Mouse (Mus musculus): Measurements from ENCODE around the gene Slit2.

DNA sequence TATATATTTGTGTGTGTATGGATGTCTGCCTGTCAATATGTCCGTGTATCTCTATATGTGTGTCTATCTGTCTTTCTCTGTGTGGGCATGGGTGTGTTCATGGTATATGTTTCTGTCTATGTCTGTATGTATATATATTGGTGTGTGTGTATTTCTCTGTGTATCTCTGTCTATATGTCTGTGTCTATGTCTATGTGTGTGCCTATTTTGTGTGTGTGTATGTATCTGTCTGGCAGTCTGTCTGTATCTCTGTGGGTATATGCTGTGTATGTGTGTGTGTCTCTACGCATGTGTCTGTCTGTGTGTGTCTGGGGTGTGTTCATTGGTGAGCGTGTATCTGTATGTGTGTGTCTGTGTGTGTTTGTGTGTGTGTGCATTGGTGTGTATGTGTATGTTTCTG lies 350.5 kb downstream of the Slit2 start:
- no peak for TF ChIP-seq CTCF (IDR thresholded peaks at IDR 0.05; ENCODE audit: control insufficient read depth, insufficient read depth, insufficient replicate concordance, low read depth, low read length)
- no peak for TF ChIP-seq POLR2A (IDR thresholded peaks at IDR 0.05; ENCODE audit: control insufficient read depth, low read depth, low read length)

Measured in testis, adult 2 months (tissue).